Mouse (Mus musculus) heart, adult 18-20 months (tissue): Measurements from ENCODE around the gene Dhx32. TPM values are rescaled to one million over a fixed set of nuclear protein-coding genes. Genes with fewer than 3 reads are reported as not detected.
A peak's percentile ranks its signal among the peaks of the same experiment; 100 is the strongest.
"Not testable (repeated sequence)": the region's sequence is repeated elsewhere in the genome, so short reads cannot be mapped to it uniquely, and the experiment has no call there.

Experiments used
- DNase-seq, 2 experiments: peaks; one replicate each; pipeline ENCODE4 v3.0.0; 2021 to 2022; ENCODE audit warnings: mixed read lengths in 1 of 2
- total RNA-seq, 2 experiments: library from RNA; stranded (reverse); gene quantifications; 2 replicates each; pipeline ENCODE4 v1.2.3; 2021

Gene Dhx32
- total RNA-seq, 2 experiments from 2014 or later: 38.8 to 48.1 TPM

DNA sequence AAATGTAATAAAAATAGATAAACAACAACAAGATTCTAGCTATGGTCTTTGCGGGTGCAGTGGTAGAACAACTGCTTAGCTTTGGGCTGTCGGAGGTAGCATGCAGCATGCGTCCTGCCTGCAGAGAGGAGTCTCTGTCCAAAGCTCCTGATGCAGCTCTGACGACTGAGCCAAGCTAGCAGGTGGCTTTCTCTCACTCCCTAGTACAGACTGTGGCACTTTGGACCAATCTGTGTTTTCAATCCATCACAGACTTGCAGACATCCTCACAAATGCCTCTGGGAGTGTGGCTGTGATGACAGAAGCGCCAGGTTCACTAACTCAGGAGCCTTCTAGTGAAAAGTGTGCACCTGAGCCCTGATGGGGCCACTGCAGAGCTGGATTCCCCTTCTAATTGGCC lies 53.2 kb downstream of the Dhx32 start:
- DNase-seq: no peak

DNA sequence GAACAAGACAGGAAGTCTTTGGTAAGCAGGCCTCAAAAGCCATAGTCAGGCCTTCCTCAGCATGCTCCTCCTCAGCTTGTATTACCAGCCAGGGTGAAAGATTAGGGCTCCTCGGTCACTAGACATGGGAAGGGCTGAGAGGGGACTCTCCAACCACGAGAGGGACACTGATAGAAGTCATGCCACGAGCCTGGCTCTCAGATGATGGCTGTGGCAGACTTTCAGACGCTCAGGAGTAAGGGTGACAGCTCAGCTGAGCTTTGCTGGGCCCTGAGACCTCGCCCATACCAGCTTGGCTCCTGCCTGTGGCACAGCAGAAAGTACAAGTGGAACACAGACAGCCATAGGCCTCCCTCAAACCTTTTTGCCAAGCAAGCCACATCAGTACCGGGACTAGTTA lies 55.5 kb downstream of the Dhx32 start:
- peak in 1 of 2 experiments; percentile 40 for DNase-seq

DNA sequence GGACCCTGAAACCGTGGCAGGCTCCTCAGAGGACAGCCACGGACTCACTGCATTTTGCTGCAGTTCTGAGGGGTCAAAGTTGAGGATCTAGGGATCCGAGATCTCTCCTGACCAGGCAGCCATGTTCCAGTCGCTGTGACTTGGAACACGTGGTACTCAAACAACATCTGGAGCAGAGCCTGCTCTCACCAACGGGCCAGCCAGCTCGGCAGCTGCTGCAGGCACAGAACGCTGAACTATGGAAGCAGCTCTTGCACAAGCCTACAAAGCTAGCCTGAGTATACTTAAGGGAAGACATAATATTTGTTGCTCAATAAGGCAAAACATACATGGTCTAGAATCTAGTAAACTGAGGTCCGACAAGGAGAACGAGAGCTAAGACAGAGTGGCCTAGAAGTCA lies 57.0 kb downstream of the Dhx32 start:
- DNase-seq: peak; percentile 58 to 67

DNA sequence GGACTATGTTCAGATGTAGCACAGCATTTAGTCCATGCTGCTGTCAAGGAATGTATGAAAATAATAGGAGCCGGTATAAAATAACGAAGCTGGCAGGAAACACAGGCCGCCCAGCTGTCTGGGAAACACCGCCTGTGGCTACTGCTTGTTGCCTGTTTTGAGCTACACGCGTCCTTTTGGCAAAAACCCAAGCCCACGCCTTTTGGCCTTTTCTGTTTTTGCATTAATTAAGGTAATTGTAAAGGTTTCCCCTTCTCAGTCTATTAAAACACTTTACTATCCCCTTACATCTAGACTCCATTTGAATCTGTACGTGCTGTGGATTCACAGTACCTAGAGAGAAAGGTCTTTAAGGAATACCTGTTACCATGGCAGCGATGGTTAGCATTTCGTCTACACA lies 57.7 kb downstream of the Dhx32 start:
- no peak for DNase-seq

DNA sequence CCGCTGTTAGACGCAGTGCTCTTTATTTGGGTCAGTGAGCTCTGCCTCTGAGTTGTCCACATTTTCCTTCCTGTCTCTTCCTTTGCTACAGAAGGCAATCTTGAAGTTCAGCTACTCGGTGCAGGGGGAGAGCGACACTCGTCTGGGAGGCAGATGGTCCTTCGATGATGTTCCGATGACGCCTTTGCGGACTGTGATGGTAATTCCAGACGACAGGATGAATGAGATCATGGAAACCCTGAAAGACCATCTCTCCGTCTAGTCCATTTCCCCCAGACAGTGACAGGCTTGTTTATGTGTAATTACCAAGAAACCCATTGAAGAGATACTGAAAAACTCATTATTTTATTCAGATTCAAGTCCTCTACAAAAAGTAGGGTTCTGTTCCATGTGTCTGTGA lies 61.9 kb downstream of the Dhx32 start:
- no peak for DNase-seq

DNA sequence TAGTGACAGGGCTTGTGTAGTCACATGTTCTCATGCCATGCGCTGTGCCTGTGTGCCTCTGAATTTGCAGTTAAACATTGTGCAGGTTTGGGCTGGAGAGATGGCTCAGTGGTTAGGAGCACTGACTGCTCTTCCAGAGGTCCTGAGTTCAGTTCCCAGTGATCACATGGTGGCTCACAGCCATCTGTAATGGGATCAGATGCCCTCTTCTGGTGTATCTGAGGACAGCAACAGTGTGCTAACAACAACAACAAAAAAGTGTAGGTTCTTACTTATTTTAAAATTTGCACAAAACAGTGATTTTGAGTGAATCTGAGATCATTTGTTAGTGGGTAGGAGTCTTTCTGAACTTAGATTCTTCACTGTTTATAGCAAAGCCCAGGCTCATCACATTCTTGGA lies 63.9 kb downstream of the Dhx32 start:
- no peak for DNase-seq

DNA sequence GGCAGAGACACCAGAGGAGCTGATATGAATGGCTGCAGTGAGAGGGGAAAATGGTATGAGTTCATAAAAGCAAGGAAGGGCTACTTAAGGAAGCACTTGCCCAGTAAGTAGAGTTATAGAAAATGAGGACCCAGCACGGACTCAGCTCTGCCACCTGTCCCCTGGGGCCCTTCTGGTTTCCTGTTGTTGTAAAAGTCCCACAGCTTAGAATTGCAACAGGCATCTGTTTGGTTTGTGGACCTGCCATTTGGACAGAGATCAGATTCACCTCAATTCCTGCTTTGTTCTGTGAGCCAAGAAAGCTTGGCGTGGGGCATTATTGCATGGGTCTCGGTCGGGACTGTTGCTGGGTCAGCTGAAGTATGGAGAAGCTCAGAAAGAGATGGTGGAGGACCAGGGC lies 67.1 kb downstream of the Dhx32 start:
- DNase-seq: no peak

DNA sequence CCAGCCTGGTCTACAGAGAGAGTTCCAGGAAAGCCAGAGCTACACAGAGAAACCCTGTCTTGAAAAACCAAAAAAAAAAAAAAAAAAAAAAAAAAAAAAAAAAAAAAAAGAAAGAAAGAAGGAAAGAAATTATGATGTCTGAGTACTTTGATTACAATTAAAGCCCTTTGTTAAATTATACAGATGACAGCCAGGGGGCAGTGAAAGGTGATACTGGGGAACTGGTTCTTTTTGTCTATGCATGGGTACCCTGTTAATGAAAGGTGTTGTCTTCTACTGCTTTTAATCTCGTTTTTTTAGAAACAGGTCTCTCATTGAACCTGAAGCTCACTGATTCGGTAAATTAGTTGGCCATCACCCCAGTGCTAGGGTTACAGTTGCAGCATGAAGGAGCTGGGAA lies 75.2 kb downstream of the Dhx32 start:
- peak in 1 of 2 experiments; percentile 18 for DNase-seq

DNA sequence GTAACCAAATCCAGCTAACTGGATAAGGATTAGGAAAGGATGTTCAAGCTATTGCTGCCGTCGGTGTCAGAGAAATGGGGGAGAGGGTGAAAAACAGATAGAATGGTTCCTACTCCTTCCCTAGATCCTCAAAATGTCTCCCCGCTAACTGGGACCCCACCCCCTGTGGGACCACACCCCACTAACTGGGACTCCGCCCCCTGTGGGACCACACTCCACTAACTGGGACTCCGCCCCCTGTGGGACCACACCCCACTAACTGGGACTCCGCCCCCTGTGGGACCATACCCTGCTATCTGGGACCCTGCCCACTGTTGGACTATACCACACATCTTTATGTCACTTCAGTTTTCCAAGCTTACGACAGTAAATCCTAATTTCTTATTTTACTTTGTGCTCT lies 78.6 kb downstream of the Dhx32 start:
- DNase-seq: no peak

DNA sequence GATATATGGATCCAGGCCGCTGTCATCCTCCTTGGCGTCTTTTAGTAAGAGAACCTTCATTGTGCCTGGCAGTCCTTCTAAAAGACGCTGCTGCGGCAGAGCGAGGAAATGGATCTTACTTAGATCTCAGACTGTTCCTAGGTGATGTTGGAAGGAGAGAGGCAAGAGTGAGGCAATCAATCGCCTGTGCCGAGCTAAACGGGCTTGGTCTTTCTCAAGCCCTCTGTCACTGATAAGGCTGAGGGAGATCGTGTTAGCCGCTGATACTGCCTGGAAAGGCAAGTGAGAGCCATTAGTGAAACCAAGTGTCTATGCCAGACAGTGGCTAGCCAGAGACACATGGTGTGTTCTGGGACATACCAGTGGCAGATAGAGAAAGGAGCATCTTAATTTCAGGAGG lies 80.2 kb downstream of the Dhx32 start:
- no peak for DNase-seq

DNA sequence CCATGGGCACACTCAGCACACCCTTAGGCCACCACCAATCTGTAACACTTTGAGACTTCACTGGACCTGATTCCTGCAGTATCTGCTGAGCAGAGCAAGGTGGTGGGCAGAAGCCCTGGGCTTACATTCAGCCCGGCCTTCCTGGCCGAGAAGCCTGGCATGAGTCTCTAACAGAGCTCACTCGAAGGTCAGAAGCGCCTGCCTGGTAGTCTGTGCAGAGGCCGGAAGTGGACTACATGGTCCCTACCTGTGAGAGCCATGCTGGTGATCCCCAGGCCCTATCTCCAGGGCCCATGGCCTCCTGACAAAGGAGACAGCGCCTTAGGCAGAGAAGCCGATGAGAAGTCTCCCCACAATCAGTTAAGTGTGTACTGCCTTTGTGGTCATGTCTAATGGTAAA lies 81.2 kb downstream of the Dhx32 start:
- no peak for DNase-seq

DNA sequence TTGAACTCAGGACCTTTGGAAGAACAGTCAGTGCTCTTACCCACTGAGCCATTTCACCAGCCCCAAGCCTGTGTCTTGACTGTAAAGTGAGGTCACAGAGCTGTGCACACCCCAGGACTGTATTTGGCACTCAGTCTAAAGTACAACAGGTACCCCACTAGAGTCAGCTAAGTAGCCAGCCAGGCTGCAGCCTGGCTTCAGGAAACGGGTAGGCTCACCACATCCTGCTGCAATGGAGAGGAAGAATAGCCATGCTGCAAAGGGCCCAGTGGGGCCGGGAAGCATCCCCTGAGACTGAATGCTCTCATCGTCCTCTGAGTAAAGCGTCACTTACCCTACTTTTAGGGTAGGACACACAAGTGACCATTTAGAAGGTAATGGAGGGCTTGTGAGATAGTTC lies 82.6 kb downstream of the Dhx32 start:
- no peak for DNase-seq

DNA sequence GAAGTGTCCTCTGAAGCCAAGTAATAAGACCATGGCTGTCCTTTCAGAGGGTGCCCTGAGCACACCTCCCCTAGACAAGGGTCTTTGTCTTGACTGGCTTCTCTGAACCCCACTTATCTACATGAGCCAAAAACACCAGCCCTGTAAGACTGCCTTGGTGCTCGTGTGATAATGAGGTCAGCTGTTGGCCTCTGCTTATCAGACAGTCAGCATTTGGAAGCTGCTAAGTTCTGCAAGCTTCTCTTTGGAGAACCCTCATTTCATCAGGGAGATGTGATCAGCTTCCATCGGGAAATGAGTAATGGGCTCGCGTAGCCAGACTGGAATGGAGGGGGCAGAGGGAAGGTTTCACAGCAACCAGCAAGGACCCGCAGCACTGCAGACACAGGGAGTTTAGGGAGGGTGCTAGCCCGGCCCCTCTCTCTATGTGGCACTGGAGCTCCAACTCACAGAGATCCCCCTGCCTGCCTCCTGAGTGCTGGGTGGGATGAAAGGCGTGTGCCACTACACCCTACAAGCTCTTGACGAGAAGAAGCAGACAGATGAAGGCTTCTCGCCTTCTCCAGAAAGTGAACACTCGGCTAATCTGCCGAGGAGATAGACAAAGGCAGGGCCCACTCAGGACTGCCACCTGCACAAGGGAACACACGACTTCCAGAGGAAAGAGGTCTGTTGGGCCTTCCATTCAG lies 84.4 kb downstream of the Dhx32 start:
- no peak for DNase-seq

DNA sequence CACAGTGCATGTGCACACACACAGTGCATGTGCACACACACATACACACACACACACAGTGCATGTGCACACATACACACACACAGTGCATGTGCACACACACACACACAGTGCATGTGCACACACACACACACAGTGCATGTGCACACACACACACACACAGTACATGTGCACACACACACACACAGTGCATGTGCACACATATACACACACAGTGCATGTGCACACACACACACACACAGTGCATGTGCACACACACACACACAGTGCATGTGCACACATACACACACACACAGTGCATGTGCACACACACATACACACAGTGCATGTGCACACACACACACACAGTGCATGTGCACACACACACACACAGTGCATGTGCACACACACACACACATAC lies 96.9 kb downstream of the Dhx32 start:
- not testable (repeated sequence) for DNase-seq

DNA sequence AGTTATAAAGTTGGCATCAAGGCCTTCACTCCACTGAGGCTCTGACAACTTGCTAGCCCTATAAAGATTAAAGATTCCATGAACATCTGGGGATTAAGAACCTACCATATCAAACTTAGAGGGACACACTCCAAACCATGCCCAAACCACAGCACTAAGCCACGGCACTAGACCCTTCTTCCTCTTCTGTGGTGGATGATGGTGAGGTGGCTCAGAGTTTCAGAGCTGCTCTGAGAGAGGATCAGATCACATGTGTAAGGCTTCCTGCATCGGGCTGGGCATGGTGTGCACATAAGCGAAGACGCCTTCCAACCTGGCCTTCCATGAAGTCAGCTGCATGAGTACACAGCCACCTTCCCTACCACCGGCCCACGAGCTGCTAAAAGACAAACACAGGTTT lies 97.8 kb downstream of the Dhx32 start:
- no peak for DNase-seq

DNA sequence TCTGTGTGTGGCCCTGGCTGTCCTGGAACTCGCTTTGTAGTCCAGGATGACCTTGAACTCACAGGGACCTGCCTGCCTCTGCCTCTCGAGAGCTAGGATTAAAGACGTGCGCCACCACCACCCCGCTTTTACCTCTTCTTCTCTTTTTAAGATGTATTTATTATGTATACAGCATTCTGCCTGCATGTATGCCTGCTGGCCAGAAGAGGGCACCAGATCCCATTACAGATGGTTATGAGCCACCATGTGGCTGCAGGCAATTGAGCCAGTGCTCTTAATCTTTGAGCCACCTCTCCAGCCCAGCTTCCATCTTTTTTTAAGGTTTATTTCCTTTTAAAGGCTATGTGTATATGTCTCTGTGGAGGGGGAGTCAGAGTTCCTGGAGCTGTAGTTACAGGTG lies 98.4 kb downstream of the Dhx32 start:
- DNase-seq: no peak

DNA sequence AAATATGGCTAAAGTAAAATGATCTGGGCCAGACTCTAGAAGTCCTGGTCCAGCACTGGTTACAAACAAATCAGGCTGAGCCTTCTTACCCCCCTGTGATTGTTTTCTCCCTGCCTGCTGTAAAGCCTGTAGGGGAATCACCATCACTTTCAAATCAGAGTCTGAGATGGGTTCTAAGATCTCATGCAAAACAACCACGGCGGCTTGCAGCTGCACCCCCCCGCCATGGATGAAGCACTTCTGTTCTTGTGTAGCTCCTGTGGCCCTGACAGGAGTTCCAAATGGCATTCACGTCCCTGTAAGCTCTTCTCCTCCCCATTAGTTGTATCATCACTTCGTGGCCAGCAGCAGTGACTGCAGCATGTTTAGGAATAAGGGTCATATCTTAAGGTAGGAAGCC lies 98.9 kb downstream of the Dhx32 start:
- no peak for DNase-seq

DNA sequence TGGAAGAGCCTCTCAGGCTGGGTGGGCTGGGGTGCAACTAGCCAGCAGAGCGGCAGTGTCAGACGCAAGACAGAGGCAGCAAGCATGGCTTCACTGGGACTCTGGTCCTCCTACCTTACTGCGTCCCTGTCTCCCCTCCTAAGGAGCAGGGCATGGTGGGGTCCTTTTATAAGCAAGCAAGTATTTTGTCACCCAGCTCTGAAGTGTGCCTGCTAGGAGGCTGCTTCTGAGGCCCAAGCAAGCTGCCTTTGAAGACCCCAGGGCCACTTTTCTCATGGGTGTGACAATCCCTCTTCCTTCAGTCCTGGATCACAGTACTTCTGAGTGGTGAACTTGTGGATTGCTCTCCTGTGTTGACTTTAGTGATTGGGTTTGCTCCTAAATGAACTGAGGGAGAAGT lies 102.6 kb downstream of the Dhx32 start, which contains the start of gene Mmp21:
TSS of gene Mmp21 (minus strand) at position 101 of the 400 bp plus-strand sequence.
- no peak for DNase-seq

DNA sequence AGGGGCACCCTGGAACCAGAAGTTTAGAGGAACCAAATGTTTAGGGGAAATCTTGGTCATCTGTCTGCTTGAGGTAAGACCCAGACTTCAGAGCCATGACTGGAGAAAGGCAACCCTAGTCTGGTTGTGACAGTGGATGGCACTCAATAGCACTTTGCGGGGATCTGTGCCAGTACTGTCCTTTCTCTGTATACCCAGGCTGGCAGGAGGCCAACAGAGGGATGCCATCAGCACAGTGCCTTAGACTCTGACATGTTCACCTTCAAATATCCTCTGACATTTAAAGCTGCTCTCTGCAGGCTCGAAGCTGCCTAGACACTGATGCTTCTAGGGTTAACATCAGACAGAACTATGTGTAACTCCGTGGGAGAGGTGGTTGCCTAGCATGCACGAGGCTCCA lies 103.1 kb downstream of the Dhx32 start:
- peak; percentile 11 for DNase-seq

DNA sequence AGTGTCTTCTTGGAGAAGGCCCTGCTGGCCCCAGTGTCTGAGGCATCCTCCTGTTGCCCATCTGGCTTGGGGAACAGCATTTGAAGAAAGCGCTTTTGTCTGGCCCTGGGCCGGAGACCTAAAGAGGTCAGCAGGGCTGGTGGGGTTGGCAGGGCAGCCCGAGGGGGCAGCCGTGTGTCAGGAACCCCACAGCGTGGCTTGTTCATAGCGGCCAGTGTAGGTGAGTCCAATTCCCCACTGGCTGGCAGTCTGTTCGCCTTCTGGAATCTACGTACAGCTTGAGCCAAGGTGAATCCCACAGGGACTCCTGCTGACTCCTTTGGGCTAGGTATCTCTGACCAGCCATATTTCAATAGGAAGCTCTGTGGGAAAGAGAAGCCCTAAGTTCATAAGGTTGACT lies 103.8 kb downstream of the Dhx32 start:
- no peak for DNase-seq

DNA sequence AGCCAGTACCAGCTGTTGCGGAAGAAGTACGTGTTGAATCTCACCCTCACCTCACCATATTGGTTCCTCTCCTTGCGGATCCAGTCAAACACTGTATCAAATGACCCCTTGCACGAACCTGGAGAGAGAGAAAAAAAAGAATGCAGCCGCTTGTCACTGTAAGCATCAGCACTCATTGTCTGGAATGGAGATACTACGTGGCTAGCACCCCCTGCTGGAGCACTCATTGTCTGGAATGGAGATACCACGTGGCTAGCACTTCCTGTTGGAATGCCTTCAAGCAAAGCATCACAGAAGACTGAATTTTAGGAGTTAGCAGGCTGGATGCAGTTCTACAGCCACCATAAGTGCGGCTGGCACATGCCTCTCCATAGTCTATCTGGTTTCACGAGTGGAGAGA lies 106.5 kb downstream of the Dhx32 start:
- no peak for DNase-seq
